Mouse (Mus musculus) intestine, postnatal 0 days (tissue): ENCODE measurements around the gene Fam196b. TPM values are rescaled to one million over a fixed set of nuclear protein-coding genes. Genes with fewer than 3 reads are reported as not detected.

Experiments used
- ATAC-seq: fragments of 200-750 bp; cut with Nextera tagmentation; 2 replicates; pipeline ENCODE4 v1.8.0; 2017; ENCODE audit warnings: mild to moderate bottlenecking, moderate TSS enrichment, moderate library complexity
- H3K27ac ChIP-seq: fragments of 300-500 bp; sonication (generic); 2 replicates; pipeline ENCODE4 v1.5.1; 2014; ENCODE audit warnings: mild to moderate bottlenecking, low read depth, low read length, moderate library complexity
- H3K27me3 ChIP-seq: fragments of 300-500 bp; sonication (generic); replicated peaks from 2 replicates; pipeline ENCODE4 v1.6.1; 2014; ENCODE audit warnings: low read length, mixed read lengths; ENCODE audit not compliant: control insufficient read depth, insufficient read depth
- H3K36me3 ChIP-seq: fragments of 300-500 bp; sonication (generic); 2 replicates; pipeline ENCODE4 v1.6.1; 2014; ENCODE audit warnings: mild to moderate bottlenecking, moderate library complexity; ENCODE audit not compliant: control insufficient read depth, insufficient read depth
- H3K4me1 ChIP-seq: fragments of 300-500 bp; sonication (generic); replicated peaks from 2 replicates; pipeline ENCODE4 v1.6.1; 2014; ENCODE audit warnings: antibody characterized with exemption, low read length, mixed read lengths; ENCODE audit not compliant: control insufficient read depth, insufficient read depth
- H3K4me2 ChIP-seq: fragments of 300-500 bp; sonication (generic); replicated peaks from 2 replicates; pipeline ENCODE4 v1.6.1; 2014; ENCODE audit warnings: low read depth, mild to moderate bottlenecking, moderate library complexity
- H3K4me3 ChIP-seq: fragments of 300-500 bp; sonication (generic); 2 replicates; pipeline ENCODE4 v1.5.1; 2014; ENCODE audit warnings: low read depth, low read length
- H3K9ac ChIP-seq: fragments of 300-500 bp; sonication (generic); 2 replicates; pipeline ENCODE4 v1.6.1; 2014; ENCODE audit warnings: mild to moderate bottlenecking, low read depth, low read length
- H3K9me3 ChIP-seq: fragments of 300-500 bp; sonication (generic); 2 replicates; pipeline ENCODE4 v1.6.1; 2016; ENCODE audit warnings: mixed run types; ENCODE audit not compliant: control insufficient read depth
- CTCF ChIP-seq: sonication (generic); IDR thresholded peaks from 2 replicates; pipeline ENCODE4 v1.5.1; 2016; ENCODE audit warnings: low read depth, mild to moderate bottlenecking, control low read depth, antibody characterized with exemption, moderate library complexity
- WGBS: fragments of 180-500 bp; shearing (Covaris S2); extraction: QIAGEN DNeasy Blood & Tissue Kit; methylation state at CpG from one replicate; pipeline ENCODE4 v1.1.7; 2014; 5-methylcytosine and 5-hydroxymethylcytosine counted together
- polyA plus RNA-seq: library from polyadenylated mRNA; unstranded; fragments of >200 nt; fragmentation: Nextera tagmentation; extraction: Ambion mirVana; gene quantifications from 2 replicates; pipeline ENCODE4 v1.2.1, GENCODE M21; 2015

Gene Fam196b
- polyA plus RNA-seq, 1 experiment from 2014 or later = 0.07 TPM

GRCm38 (mm10) chr11:34406850-34407249, 92.2 kb downstream of the Fam196b start:
- Histone ChIP-seq H3K27me3 (no peaks in the 10 kb centered on the region), H3K9me3 (no peaks in the 10 kb centered on the region), H3K9ac (no peak overlapping the region), H3K36me3 (no peaks in the 10 kb centered on the region), H3K4me2 (no peak overlapping the region), H3K4me1 (no peaks in the 10 kb centered on the region), H3K27ac (no peak overlapping the region), H3K4me3 (no peak overlapping the region)
- TF ChIP-seq CTCF = no peak
- 56% methylated on average over 5 of the region's 5 CpGs for WGBS
- ATAC-seq = no peak

- Histone ChIP-seq H3K27me3 (no peaks in the 10 kb centered on the region), H3K4me3 (no peak overlapping the region), H3K9me3 (no peaks in the 10 kb centered on the region), H3K4me2 (no peak overlapping the region), H3K9ac (no peak overlapping the region), H3K27ac (no peak overlapping the region), H3K4me1 (no peaks in the 10 kb centered on the region), H3K36me3 (no peaks in the 10 kb centered on the region)
- WGBS = 54% methylated on average over 9 of the region's 9 CpGs
- TF ChIP-seq CTCF = no peak
- no peak for ATAC-seq
Observed at GRCm38 (mm10) chr11:34415884-34416618, 101.4 kb downstream of the Fam196b start.

- H3K4me2 ChIP-seq = no peak overlapping the region
- no peaks in the 10 kb centered on the region for H3K4me1 ChIP-seq
- H3K27ac ChIP-seq = no peak overlapping the region
- no peaks in the 10 kb centered on the region for H3K36me3 ChIP-seq
- ATAC-seq = no peak
- WGBS = 76% methylated on average over 3 of the region's 3 CpGs
- no peak for TF ChIP-seq CTCF
- no peak overlapping the region for H3K4me3 ChIP-seq
- H3K9ac ChIP-seq = no peak overlapping the region
- no peaks in the 10 kb centered on the region for H3K9me3 ChIP-seq
- H3K27me3 ChIP-seq = no peaks in the 10 kb centered on the region
Observed at GRCm38 (mm10) chr11:34416619-34416979, 102.0 kb downstream of the Fam196b start.

DNA sequence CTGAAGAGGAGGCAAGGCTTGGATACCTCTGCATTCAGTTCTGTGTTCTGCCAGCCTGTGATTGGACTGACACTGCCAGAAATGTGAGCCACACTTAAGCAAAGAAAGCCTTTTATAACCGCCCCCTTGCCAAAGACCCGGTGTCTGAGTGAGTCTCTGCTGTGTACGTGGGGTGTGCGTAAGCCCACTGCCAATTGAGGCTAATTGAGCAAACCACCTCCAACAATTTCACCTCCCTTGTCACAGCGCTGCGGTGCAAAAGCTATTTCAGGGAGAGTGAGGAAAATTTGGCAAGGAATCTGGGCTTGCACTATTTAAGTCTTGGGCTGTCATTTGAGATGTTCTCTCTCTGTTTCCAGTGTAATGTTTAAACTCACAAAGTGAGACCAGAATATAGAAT, 106.4 kb downstream of the Fam196b start:
- TF ChIP-seq CTCF = no peak
- Histone ChIP-seq H3K4me1 (no peaks in the 10 kb centered on the region), H3K9ac (no peak overlapping the region), H3K27me3 (no peaks in the 10 kb centered on the region), H3K4me2 (no peak overlapping the region), H3K9me3 (no peaks in the 10 kb centered on the region), H3K36me3 (no peaks in the 10 kb centered on the region), H3K27ac (no peak overlapping the region), H3K4me3 (no peak overlapping the region)
- no peak for ATAC-seq
- 69% methylated on average over 6 of the region's 6 CpGs for WGBS

DNA sequence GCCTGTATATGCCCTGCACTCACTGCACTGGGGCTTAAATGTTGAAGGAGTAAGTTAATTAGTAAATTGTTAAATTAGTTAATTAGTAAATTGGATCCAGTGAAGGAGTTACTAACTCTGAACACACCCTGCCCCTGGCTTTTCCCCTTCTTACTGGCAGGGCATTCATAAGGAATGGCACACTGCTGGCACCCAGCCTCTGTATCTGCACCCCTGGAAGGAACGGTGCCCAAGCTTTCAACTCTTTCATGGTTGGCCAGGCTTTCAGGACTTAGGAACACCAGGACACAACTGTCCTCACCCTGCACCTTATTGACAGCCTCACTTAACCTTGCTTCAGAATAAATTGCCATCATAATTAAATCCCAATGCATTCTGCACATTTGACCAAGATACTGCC, 109.9 kb downstream of the Fam196b start:
- no peak overlapping the region for H3K27ac ChIP-seq
- WGBS = 83% methylated on average over 1 of the region's 1 CpGs
- no peak overlapping the region for H3K4me3 ChIP-seq
- no peak for ATAC-seq
- no peaks in the 10 kb centered on the region for H3K9me3 ChIP-seq
- H3K9ac ChIP-seq = no peak overlapping the region
- no peak overlapping the region for H3K4me2 ChIP-seq
- no peaks in the 10 kb centered on the region for H3K36me3 ChIP-seq
- H3K27me3 ChIP-seq = no peaks in the 10 kb centered on the region
- TF ChIP-seq CTCF = no peak
- H3K4me1 ChIP-seq = no peaks in the 10 kb centered on the region

DNA sequence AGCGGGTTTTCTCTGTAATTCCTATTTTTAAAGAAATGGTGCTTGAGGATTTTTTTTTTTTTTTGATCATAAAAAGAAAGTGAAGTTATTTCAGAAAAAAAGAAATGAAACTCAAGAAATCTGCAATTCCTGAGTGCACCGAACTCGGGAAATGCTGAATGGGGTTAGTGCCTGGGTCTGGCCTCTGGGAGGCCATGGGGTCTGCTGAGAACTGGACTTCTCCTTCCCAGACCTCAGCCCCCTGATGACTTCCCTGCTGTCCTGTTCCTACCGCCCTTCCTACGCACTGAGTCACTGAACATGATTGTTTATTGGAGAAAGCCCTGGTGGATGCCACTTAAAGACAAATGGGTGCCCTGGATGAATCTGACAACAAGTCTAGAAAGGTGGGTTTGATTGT, 112.6 kb downstream of the Fam196b start:
- no peak for ATAC-seq
- H3K4me3 ChIP-seq = no peak overlapping the region
- no peaks in the 10 kb centered on the region for H3K36me3 ChIP-seq
- H3K9ac ChIP-seq = no peak overlapping the region
- TF ChIP-seq CTCF = no peak
- 85% methylated on average over 5 of the region's 5 CpGs for WGBS
- H3K9me3 ChIP-seq = no peaks in the 10 kb centered on the region
- H3K4me1 ChIP-seq = no peaks in the 10 kb centered on the region
- no peaks in the 10 kb centered on the region for H3K27me3 ChIP-seq
- no peak overlapping the region for H3K27ac ChIP-seq
- no peak overlapping the region for H3K4me2 ChIP-seq
